Mouse (Mus musculus): Measurements from ENCODE around the gene Apopt1. TPM values are rescaled to one million over a fixed set of nuclear protein-coding genes. Genes with fewer than 3 reads are reported as not detected.

The Apopt1 gene
- polyA plus RNA-seq, 1 experiment from 2014 or later: 55.4 TPM

DNA sequence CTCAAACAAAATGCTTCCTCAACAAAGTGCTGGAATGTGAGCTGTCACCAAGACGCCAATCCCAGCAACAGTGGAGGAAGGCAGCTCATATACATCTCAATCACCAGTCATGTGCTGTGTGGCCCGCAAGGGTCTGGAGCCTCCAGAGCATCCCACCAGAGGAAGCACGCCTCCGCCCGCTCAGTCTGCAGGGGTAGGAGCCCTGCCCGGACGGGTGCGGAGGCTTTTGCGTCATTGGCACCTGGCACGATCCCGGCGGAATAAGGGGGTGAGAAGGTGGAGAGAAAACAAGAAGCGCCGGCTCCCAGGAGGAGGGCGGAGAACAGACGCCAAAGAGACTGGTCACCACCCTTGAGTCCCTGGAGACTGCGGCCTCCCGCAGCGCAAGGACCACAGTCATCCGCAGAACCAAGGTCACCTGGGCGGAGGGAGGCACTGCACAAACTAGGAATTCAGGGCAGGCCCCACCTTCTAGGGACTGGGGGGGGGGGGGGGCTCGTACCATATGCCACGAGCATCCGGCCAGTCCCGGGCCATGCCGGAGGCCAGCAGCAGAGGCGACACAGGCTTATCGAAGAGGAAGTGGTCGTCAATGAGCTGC is 42.6 kb upstream of the Apopt1 start:
- no peak for ATAC-seq (replicated peaks; ENCODE audit: low FRiP score)
- DNase-seq (ENCODE audit: low spot score): peak; percentile 63
- peaks cover 4% of the 10 kb centered on the region for H3K36me3 ChIP-seq (ENCODE audit: control insufficient read depth, insufficient read depth, low read length)
- H3K4me1 ChIP-seq (replicated peaks; ENCODE audit: control insufficient read depth, insufficient read depth, low read length): peaks cover 16% of the 10 kb centered on the region
- H3K9ac ChIP-seq (ENCODE audit: low read length): peak overlapping the region; percentile 93
- peak overlapping the region; percentile 93 for H3K4me2 ChIP-seq (ENCODE audit: low read depth, low read length, severe bottlenecking)
- H3K27ac ChIP-seq (ENCODE audit: low read depth, low read length): peak overlapping the region; percentile 82; the same call in 1 of the 2 replicates
- peak overlapping the region; percentile 91 for H3K4me3 ChIP-seq (ENCODE audit: low read depth, low read length)
- WGBS: 2% methylated on average over 27 of the region's 29 CpGs
- peaks cover 4% of the 10 kb centered on the region for H3K27me3 ChIP-seq (ENCODE audit: control insufficient read depth, insufficient read depth, low read length)
- no peaks in the 10 kb centered on the region for H3K9me3 ChIP-seq (ENCODE audit: control insufficient read depth, low read length)

DNA sequence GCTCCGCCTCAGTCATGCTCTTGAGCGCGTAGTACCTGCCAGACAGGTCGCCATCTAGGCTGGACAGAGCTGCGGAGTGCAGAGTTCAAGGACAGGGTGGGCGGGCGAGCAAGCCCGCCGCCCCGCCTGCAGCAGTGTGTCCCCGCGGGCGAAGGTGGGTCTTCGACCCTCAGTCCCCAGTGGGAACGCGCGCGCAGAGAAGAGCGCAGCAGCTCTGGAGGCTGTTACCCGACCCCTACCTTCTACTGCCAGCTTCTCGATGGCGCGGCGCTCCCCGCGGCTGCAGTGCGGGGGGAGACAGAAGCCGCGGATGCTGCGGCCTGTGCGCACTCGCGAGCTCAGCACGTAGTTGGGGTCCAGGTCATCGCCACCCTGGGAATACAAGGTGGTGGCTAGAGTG is 42.1 kb upstream of the Apopt1 start:
- Histone ChIP-seq H3K9me3 (ENCODE audit: control insufficient read depth, low read length) (no peaks in the 10 kb centered on the region), H3K4me1 (replicated peaks; ENCODE audit: control insufficient read depth, insufficient read depth, low read length) (peaks cover 16% of the 10 kb centered on the region), H3K36me3 (ENCODE audit: control insufficient read depth, insufficient read depth, low read length) (peaks cover 4% of the 10 kb centered on the region), H3K27ac (ENCODE audit: low read depth, low read length) (peak overlapping the region; percentile 82; the same call in 1 of the 2 replicates), H3K27me3 (ENCODE audit: control insufficient read depth, insufficient read depth, low read length) (peaks cover 4% of the 10 kb centered on the region), H3K4me2 (ENCODE audit: low read depth, low read length, severe bottlenecking) (peak overlapping the region; percentile 93), H3K4me3 (ENCODE audit: low read depth, low read length) (peak overlapping the region; percentile 91), H3K9ac (ENCODE audit: low read length) (peak overlapping the region; percentile 93)
- ATAC-seq (replicated peaks; ENCODE audit: low FRiP score) (0 out of 2 replicates have a peak, but pooled peaks have one; percentile 1), DNase-seq (ENCODE audit: low spot score) (no peak)
- WGBS: 0% methylated on average over 35 of the region's 35 CpGs

DNA sequence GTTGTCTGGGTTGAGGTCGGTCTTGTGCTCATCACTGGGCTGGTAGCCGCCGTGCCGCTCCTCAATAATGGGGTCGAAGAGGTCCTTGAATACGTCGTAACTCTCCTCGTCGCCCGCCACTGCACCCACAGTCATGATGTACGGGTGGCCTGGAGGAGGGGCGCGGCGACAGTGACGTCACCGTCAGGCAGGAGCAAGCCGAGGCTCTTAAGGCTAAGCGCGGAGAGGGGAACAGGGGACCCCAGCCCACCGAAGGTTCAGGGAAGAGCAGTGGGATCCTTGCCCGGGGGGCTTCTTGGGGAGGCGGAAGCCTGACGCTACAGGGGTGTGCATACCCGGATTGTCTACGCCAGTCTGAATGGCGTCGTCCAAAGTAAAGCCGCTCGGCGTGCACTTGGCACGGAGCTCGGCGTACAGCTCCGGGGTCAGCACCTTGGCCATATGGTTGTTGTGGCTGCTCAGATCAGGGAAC is 41.6 kb upstream of the Apopt1 start:
- peak overlapping the region; percentile 91 for H3K4me3 ChIP-seq (ENCODE audit: low read depth, low read length)
- peak overlapping the region; percentile 82; the same call in 1 of the 2 replicates for H3K27ac ChIP-seq (ENCODE audit: low read depth, low read length)
- no peaks in the 10 kb centered on the region for H3K9me3 ChIP-seq (ENCODE audit: control insufficient read depth, low read length)
- WGBS: under 1% methylated on average over 34 of the region's 34 CpGs
- peaks cover 4% of the 10 kb centered on the region for H3K36me3 ChIP-seq (ENCODE audit: control insufficient read depth, insufficient read depth, low read length)
- peaks cover 16% of the 10 kb centered on the region for H3K4me1 ChIP-seq (replicated peaks; ENCODE audit: control insufficient read depth, insufficient read depth, low read length)
- peak; percentile 86 for DNase-seq (ENCODE audit: low spot score)
- peak overlapping the region; percentile 93 for H3K4me2 ChIP-seq (ENCODE audit: low read depth, low read length, severe bottlenecking)
- H3K27me3 ChIP-seq (ENCODE audit: control insufficient read depth, insufficient read depth, low read length): peaks cover 6% of the 10 kb centered on the region
- ATAC-seq (replicated peaks; ENCODE audit: low FRiP score): peak; percentile 55
- H3K9ac ChIP-seq (ENCODE audit: low read length): peak overlapping the region; percentile 93

DNA sequence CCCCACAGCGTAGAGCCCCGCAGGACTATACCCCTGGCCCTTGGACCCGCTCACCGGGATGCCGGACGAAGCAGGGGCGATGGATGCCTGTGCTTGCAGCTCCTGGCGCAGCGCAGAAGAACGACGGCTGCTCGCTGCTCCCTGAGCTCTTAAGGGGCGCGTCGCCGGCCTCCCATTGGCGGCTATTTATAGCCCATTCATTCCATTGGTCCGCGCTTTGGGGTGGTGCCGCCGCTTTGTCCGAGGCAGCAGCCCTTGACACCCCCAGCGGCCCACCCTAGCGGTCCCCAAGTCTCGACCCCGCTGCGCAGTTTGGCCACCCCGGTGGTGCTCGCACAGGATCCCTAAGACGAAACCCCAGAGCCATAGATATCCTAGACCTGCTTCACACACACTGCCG is 40.9 kb upstream of the Apopt1 start, which contains the start of gene Ckb:
TSS of gene Ckb (minus strand) at position 163 of the 400 bp plus-strand sequence.
- Histone ChIP-seq H3K27ac (ENCODE audit: low read depth, low read length) (peak within 1 kb of the TSS; percentile 82), H3K9ac (ENCODE audit: low read length) (peak within 1 kb of the TSS; percentile 93), H3K36me3 (ENCODE audit: control insufficient read depth, insufficient read depth, low read length) (peaks cover 4% of the 10 kb centered on the region), H3K27me3 (ENCODE audit: control insufficient read depth, insufficient read depth, low read length) (peaks cover 6% of the 10 kb centered on the region), H3K9me3 (ENCODE audit: control insufficient read depth, low read length) (no peaks in the 10 kb centered on the region), H3K4me2 (ENCODE audit: low read depth, low read length, severe bottlenecking) (peak within 1 kb of the TSS; percentile 93), H3K4me1 (replicated peaks; ENCODE audit: control insufficient read depth, insufficient read depth, low read length) (peaks cover 18% of the 10 kb centered on the region), H3K4me3 (ENCODE audit: low read depth, low read length) (peak within 1 kb of the TSS; percentile 91)
- DNase-seq (ENCODE audit: low spot score): peak; percentile 92
- ATAC-seq (replicated peaks; ENCODE audit: low FRiP score): peak; percentile 86
- under 1% methylated on average over 31 of the region's 31 CpGs for whole genome bisulfite sequencing

DNA sequence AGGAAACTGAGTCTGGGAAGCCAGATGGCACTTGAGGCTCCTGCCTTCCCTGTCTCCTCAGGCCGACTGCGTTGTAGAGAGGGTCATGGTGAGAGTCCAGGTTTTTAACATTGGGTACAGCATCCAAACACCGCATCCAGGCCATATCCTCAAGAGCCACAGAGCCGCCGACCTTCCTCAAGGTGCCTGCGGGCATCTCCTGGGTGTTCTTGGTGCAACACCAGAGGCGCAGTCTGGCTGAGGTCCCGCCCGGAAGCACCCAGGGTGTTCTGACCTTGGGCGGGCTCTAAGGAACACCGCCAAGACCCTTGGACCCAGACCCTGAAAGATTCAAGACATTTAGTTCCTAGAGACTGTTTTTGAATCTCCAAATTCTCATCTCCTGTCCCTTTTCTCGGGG is 40.5 kb upstream of the Apopt1 start:
- no peak; the same call in 1 of the 2 replicates for ATAC-seq (replicated peaks; ENCODE audit: low FRiP score)
- H3K27me3 ChIP-seq (ENCODE audit: control insufficient read depth, insufficient read depth, low read length): peaks cover 6% of the 10 kb centered on the region
- H3K4me1 ChIP-seq (replicated peaks; ENCODE audit: control insufficient read depth, insufficient read depth, low read length): peaks cover 22% of the 10 kb centered on the region

DNA sequence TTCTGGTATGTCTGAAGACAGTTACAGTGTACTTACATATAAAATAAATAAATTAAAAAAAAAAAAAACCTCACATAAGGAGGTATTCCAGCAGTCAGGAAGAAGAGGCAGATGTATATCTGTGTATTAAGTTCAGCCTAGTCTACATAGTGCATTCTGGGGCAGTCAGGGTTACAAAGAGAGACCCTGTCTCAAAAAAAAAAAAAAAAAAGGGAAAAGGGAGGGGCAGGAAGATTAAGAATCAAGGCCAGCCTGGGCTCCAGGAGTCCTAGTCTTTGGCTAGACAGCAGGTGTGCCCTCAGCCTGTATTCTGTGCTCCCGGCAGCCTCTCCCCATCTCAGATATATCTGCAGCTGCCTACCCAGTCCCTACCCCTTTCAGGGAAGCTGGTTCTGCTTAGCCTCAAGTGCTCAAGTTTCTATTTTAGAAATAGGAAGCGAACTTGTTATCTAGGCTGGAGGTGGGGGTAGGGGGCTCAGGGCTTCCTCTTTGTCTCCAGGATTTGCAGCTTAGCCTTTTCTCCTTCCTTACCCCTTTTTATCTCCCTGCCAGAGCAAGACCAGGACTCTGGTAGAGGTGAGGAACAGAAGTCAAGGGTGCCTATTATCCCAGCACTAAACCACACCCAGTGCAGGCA is 38.1 kb upstream of the Apopt1 start:
- 70% methylated on average over 2 of the region's 2 CpGs for WGBS
- H3K4me1 ChIP-seq (replicated peaks; ENCODE audit: control insufficient read depth, insufficient read depth, low read length): peaks cover 20% of the 10 kb centered on the region
- peaks cover 4% of the 10 kb centered on the region for H3K36me3 ChIP-seq (ENCODE audit: control insufficient read depth, insufficient read depth, low read length)
- no peaks in the 10 kb centered on the region; the same call in 1 of the 2 replicates for H3K9me3 ChIP-seq (ENCODE audit: control insufficient read depth, low read length)
- no peak overlapping the region for H3K4me3 ChIP-seq (ENCODE audit: low read depth, low read length)
- peaks cover 6% of the 10 kb centered on the region for H3K27me3 ChIP-seq (ENCODE audit: control insufficient read depth, insufficient read depth, low read length)
- H3K27ac ChIP-seq (ENCODE audit: low read depth, low read length): no peak overlapping the region
- H3K4me2 ChIP-seq (ENCODE audit: low read depth, low read length, severe bottlenecking): no peak overlapping the region
- H3K9ac ChIP-seq (ENCODE audit: low read length): no peak overlapping the region
- no peak for DNase-seq (ENCODE audit: low spot score)
- ATAC-seq (replicated peaks; ENCODE audit: low FRiP score): no peak

More for the DNA sequence above, 40.5 kb upstream of the Apopt1 start:
- Histone ChIP-seq H3K9ac (ENCODE audit: low read length) (peak overlapping the region; percentile 93), H3K4me2 (ENCODE audit: low read depth, low read length, severe bottlenecking) (peak overlapping the region; percentile 93), H3K27ac (ENCODE audit: low read depth, low read length) (peak overlapping the region; percentile 82; the same call in 1 of the 2 replicates), H3K36me3 (ENCODE audit: control insufficient read depth, insufficient read depth, low read length) (peaks cover 4% of the 10 kb centered on the region), H3K4me3 (ENCODE audit: low read depth, low read length) (peak overlapping the region; percentile 91), H3K9me3 (ENCODE audit: control insufficient read depth, low read length) (no peaks in the 10 kb centered on the region)
- WGBS: 7% methylated on average over 12 of the region's 12 CpGs
- DNase-seq (ENCODE audit: low spot score): no peak

DNA sequence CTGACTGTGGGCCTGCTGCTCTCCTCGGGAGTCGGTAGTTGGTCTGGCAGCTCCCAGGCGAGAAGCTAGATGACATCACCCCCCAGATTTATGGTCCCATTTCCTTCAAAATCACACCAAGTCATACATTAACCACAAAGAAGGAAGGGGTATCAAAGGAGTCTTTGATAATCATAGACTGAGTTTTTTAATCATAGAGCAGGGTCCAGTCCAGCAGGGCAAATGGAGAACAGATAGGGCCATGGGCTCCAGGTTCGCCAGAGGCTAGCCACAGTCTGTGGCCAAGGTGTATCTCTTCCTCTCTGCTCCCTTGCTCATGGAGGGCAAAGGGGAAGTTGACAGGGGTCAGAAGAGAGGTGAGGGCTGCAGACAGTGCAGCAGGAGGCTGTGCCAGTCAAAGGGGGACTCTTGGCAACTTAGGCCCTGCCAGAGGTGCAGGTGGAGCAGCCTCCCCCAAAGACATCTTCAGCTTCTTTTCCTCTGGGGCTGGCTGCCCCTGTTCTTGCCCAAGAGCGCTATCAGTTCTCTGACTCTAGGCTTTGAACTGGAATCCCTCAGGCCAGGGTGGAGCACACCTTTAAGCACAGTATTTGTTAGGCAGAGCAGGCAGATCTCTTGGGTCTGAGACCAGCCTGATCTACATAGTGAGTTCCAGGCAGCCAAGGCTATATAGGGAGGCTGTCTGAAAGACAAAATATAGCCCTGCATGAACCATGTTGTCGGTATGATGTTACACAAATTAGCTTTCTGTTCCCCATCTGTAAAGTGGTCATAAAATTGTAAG is 37.1 kb upstream of the Apopt1 start:
- Histone ChIP-seq H3K4me2 (ENCODE audit: low read depth, low read length, severe bottlenecking) (no peak overlapping the region), H3K9me3 (ENCODE audit: control insufficient read depth, low read length) (no peaks in the 10 kb centered on the region; the same call in 1 of the 2 replicates), H3K4me1 (replicated peaks; ENCODE audit: control insufficient read depth, insufficient read depth, low read length) (peaks cover 19% of the 10 kb centered on the region), H3K27ac (ENCODE audit: low read depth, low read length) (no peak overlapping the region), H3K36me3 (ENCODE audit: control insufficient read depth, insufficient read depth, low read length) (no peaks in the 10 kb centered on the region), H3K27me3 (ENCODE audit: control insufficient read depth, insufficient read depth, low read length) (peaks cover 6% of the 10 kb centered on the region), H3K9ac (ENCODE audit: low read length) (no peak overlapping the region), H3K4me3 (ENCODE audit: low read depth, low read length) (no peak overlapping the region)
- no peak for ATAC-seq (replicated peaks; ENCODE audit: low FRiP score)
- 85% methylated on average over 6 of the region's 6 CpGs for WGBS
- DNase-seq (ENCODE audit: low spot score): no peak

DNA sequence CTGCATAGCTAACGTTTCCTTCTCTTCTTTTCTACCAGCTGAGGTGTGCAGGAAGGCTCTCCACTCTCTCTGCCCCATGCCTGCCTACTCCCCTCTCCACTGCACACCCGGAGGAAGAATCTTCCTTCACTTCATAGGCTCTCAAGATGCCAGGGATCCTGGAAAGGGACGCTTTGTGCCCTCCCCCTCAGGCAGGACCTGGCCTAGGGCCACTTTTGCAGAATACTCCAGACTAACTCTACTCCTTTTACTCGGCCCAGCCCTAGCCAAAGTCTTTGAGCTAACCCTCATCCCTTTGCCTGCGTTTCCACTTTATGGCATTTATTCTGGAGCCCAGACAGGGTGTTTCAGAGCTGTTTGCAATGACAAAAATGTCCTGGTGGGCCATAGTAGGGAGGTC is 35.6 kb upstream of the Apopt1 start:
- WGBS: 24% methylated on average over 5 of the region's 5 CpGs
- Histone ChIP-seq H3K9me3 (ENCODE audit: control insufficient read depth, low read length) (no peaks in the 10 kb centered on the region; the same call in 1 of the 2 replicates), H3K27ac (ENCODE audit: low read depth, low read length) (peak overlapping the region; percentile 90), H3K9ac (ENCODE audit: low read length) (peak overlapping the region; percentile 73), H3K4me2 (ENCODE audit: low read depth, low read length, severe bottlenecking) (peak overlapping the region; percentile 98), H3K4me3 (ENCODE audit: low read depth, low read length) (peak overlapping the region; percentile 91), H3K4me1 (replicated peaks; ENCODE audit: control insufficient read depth, insufficient read depth, low read length) (peaks cover 18% of the 10 kb centered on the region), H3K27me3 (ENCODE audit: control insufficient read depth, insufficient read depth, low read length) (peaks cover 6% of the 10 kb centered on the region), H3K36me3 (ENCODE audit: control insufficient read depth, insufficient read depth, low read length) (no peaks in the 10 kb centered on the region; the same call in 1 of the 2 replicates)
- DNase-seq (ENCODE audit: low spot score) (no peak), ATAC-seq (replicated peaks; ENCODE audit: low FRiP score) (peak; percentile 5; the same call in 1 of the 2 replicates)

Data from forebrain, embryonic 11.5 days (tissue).